Mouse (Mus musculus): ENCODE results near the gene Mpdu1. TPM values are rescaled to one million over a fixed set of nuclear protein-coding genes. Genes with fewer than 3 reads are reported as not detected.
A peak's percentile ranks its signal among the peaks of the same experiment; 100 is the strongest.
"Not testable (repeated sequence)": the region's sequence is repeated elsewhere in the genome, so short reads cannot be mapped to it uniquely, and the experiment has no call there.

Mpdu1 gene
- total RNA-seq (2021) = 10 to 100 TPM; 73.3 to 82.4 TPM
- long read RNA-seq, experiment 1, transcript Mpdu1-201 (7 exons, 1,321 nt) = major isoform, 30 of 39 reads
- long read RNA-seq, experiment 1, partial matches to known transcripts = 0 of 39 reads
- long read RNA-seq, experiment 1, other reads (novel, unspliced or antisense) = 4 of 39 reads
- long read RNA-seq, experiment 2, transcript Mpdu1-202 (6 exons, 646 nt) = minor isoform, 8 of 60 reads
- long read RNA-seq, experiment 2, transcript Mpdu1-201 (7 exons, 1,321 nt) = major isoform, 42 of 60 reads
- long read RNA-seq, experiment 2, partial matches to known transcripts = 3 of 60 reads
- long read RNA-seq, experiment 2, other reads (novel, unspliced or antisense) = 4 of 60 reads

GRCm38 (mm10) chr11:69662213-69662966, at the start of gene Mpdu1:
TSS of gene Mpdu1 (minus strand) at chr11:69662642.
- DNase-seq (ENCODE audit: low spot score in 2 of 2) = peak; percentile 95 to 96

DNA sequence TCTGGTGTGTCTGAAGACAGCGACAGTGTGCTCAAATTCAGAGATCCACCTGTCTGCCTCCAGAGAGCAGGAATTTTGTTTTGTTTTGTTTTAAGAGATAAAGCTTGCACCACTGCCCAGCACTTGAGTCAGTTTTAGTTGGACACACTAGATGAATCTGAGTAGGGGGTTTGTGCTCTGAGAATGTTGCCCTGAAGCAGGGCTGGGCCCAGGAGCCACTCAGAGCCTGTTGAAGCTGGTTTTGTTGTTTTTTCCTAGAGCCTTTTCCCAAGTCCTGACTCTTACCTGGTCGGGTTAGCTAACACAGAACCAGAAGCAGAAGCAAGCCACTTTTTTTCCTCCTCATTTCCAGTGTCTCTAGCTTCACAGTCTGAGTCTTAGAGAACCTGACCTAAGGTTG, 48.6 kb upstream of the Mpdu1 start:
- DNase-seq (ENCODE audit: low spot score in 2 of 2) = no peak

DNA sequence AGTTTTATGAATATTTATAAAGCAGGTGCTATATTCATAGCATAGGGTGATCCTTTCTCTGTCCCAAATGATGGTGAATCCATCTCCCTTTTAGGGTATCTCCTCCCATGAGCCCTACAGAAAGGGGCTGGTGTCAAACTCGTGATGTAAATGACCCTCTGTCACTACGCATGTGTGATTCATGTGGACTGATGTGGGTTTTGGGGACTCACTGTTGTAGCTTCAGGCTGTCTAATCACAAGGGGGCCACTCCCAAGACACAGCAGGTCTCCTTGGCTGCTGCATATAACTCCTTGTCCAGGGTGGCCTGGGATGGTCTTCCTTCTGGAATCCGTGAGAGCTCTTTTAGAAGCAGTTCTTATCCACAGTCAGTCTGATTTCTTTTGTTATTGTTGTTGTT, 48.0 kb upstream of the Mpdu1 start:
- no peak for DNase-seq (ENCODE audit: low spot score in 2 of 2)

GRCm38 (mm10) chr11:69709554-69710446, 47.4 kb upstream of the Mpdu1 start:
- peak in 1 of 2 experiments; percentile 47 for DNase-seq (ENCODE audit: low spot score in 2 of 2)

- no peak for DNase-seq (ENCODE audit: low spot score in 2 of 2)
These were observed 46.3 kb upstream of the Mpdu1 start for GRCm38 (mm10) chr11:69708614-69709265.

- DNase-seq (ENCODE audit: low spot score in 2 of 2) = no peak
These were observed 45.5 kb upstream of the Mpdu1 start for GRCm38 (mm10) chr11:69707873-69708381.

GRCm38 (mm10) chr11:69707480-69707847, 45.0 kb upstream of the Mpdu1 start:
- DNase-seq (ENCODE audit: low spot score in 2 of 2) = no peak

DNA sequence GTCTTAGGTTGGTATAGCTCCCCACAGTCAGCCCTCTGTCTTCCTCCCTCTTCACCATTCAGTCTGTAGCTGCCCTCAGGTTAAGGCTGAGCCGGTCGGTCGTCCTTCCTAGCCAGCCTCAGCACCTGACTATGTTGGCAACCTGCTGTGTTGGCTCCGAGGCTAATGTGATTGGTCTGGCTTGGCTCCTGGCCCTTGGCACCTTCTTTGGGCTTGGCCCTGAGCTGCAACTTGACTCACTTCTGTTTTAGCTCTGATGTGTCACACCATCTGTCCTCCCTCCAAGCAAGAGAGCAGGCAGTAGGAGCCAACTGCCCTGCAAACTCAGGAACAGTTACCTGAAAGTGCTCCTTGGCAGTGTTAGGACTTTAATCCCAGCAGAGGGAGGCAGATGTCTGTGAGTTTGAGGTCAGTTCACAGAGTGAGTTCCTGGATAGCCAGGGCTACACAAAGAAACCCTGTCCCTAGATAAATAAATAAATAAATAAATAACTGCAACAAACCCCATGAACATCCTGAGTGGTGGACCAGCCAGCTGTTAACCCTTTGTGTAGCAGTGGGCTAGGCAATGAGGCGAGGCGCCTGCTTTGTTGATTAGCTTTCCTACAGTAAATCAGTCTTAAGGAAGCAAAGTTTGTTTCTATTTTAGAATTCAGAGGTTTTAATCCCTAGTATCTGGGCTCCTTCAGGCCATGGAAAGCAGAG, 44.5 kb upstream of the Mpdu1 start:
- peak in 1 of 2 experiments; percentile 36 for DNase-seq (ENCODE audit: low spot score in 2 of 2)

- DNase-seq (ENCODE audit: low spot score in 2 of 2) = no peak
These were observed 42.2 kb upstream of the Mpdu1 start for GRCm38 (mm10) chr11:69704613-69705010.

- DNase-seq (ENCODE audit: low spot score in 2 of 2) = no peak
These were observed 41.6 kb upstream of the Mpdu1 start for GRCm38 (mm10) chr11:69703814-69704612.

DNA sequence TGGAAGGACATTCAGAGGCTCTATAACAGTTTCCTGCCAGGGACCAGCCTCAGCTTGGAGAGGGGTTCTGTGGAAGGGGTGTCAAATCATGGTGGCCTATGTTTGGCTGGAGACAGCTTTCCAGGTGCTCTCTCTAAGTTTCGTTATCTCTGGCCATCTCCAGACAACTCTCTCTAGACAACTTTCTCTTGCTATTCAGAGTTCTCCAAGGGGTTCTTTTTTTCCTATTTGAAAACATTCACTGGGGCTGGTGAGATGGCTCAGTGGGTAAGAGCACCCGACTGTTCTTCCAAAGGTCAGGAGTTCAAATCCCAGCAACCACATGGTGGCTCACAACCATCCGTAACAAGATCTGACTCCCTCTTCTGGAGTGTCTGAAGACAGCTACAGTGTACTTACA, 40.9 kb upstream of the Mpdu1 start:
- not testable (repeated sequence) for DNase-seq (ENCODE audit: low spot score in 2 of 2)

GRCm38 (mm10) chr11:69702886-69703285, 40.4 kb upstream of the Mpdu1 start:
- DNase-seq (ENCODE audit: low spot score in 2 of 2) = not testable (repeated sequence)

GRCm38 (mm10) chr11:69699595-69699994, 37.2 kb upstream of the Mpdu1 start:
- no peak for DNase-seq (ENCODE audit: low spot score in 2 of 2)

- DNase-seq (ENCODE audit: low spot score in 2 of 2) = no peak
These were observed 36.1 kb upstream of the Mpdu1 start for GRCm38 (mm10) chr11:69698574-69698973.

DNA sequence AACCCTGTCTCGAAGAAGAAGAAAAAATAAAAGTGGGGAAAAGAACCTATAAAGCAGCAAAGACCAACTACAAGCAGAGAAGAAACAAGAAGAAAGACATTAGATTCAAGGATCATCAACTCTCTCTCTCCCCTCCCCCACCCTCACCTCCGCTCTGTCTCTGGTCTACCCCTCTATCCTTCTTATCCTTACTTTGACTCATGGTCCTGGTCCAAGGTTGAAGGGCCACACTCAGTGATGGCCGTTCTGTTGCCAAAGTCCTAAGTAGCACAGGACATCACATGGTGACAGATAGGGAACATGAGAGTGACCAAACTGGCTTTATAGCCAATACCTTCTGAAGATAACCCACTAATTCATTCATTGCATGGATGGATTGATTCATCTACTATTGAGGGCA, 35.0 kb upstream of the Mpdu1 start:
- DNase-seq (ENCODE audit: low spot score in 2 of 2) = no peak

DNA sequence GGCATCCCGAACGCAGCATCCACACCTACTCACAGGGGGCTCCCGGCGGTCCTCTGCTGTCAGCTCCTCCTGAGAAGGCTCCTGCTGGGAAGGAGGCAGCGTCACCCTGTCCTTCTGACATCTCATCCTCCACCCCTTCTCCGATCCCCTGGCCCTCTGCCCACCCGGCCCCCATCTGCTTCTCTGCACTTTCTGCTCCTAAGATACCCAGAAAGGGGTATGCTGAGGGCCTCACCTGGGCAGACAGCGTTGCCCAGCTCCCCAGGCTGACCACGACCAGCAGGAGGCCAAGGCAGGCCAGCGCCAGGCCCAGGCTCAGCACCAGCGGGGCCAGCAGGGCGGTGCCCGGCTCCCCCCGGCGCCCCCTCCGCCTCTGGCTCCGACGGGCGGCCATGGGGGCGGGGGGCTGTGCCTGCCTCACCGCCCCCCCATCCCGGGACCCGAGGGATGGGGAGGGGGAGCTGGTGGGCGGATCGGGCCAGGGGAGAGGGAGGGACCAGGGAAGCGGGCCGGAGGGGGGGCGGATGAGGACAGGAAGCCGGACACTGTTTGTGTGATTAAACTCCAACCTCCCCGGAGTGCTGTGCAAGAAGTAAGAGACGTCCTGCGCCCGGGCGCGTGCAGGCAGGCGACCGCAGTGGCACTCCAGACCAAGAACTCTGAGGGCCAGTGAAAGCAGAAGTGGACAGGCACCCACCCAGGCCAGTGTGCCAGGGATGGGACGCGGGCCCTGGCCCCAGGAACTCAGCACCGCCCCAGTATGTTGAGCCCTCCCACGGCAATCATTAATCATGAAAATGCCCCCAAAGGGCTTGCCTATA, 33.1 kb upstream of the Mpdu1 start, which contains the start of the genes Tnfsf12 and Tnfsfm13:
Gene Tnfsf12, minus strand, starts transcription at position 489 of the 821 bp plus-strand sequence.
Gene Tnfsfm13, minus strand, starts transcription at position 738 of the 821 bp plus-strand sequence.
- no peak for DNase-seq (ENCODE audit: low spot score in 2 of 2)

DNA sequence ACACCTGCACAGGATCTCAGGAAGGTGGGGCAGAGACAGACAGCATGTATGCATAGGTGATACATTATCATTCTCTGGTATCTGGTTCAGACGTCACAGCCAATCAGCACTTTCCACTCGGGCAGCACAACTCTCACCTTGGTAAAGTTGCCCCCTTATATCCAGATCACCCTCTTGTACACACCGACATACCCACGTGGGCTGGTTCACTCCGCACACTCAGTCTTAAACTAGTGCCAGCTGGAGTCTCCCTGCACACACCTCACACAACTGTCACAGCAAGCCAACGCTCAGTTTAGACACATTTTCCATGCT, 32.6 kb upstream of the Mpdu1 start:
- DNase-seq (ENCODE audit: low spot score in 2 of 2) = no peak

DNA sequence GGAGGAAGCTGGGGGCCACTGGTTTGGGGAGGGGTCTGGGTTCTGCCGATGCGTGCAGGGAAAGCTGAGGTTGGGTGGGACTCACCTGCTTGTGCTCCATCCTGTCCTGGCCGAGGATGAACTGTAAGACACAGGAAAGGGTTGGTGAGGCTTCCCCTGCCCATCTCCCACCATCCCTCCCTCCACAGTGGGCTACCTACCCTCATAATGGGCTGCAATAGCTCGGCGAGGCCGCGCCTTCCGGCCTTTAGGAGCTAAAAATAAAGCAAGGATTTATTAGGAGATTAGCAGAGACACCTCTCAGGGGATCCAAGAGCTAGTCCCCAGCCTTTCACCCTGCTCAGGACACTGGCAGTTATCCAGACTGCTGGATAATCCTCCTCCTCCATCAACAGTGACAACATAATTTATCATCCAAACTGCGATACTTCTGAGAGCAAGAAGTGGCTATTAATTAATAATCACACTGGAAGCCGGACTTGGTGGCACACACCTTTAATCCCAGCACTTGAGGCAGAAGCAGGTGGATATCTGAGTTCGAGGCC, 31.1 kb upstream of the Mpdu1 start:
- DNase-seq (ENCODE audit: low spot score in 2 of 2) = no peak

All from layer of hippocampus, postnatal 14 days (tissue).